In the genomic region with DNA sequence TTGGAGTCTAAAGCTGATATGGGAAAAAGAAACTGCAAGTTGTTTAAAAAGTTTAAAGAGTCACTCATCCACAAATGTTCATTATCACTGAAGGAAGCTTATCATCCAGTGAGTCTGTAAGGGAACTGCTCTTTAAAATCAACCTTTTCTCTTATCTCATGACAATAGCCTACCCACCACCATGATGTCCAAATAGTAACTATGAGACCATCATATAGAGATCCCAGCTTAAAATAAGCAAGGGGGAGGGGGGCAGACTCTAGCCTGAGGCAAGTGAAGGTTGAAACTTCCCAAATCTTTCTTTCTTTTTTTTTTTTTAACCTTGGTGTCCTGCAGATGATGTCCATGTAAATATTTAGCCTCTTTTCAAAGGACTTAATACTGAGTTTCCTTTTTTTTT, we compare ENCODE assay signal across 11 mouse cellular contexts.
A peak's percentile ranks its signal among the peaks of the same experiment; 100 is the strongest.
DNase-seq lines count a peak whose midpoint lies in the region; ATAC-seq lines count a peak whose summit lies in the region.
"Had no signal": no experiment of that assay in that cellular context is flagged by ENCODE, and none has a peak within 500 bp of the region (broad histone marks: within the 10 kb centered on the region; RNA-seq: fewer than 3 reads in every experiment).

No protein-coding gene starts in this region.

- H3K4me3 ChIP-seq in hindbrain, embryonic 11.5 days (ENCODE audit: low read depth, low read length): peak overlapping the region; percentile 16
- H3K4me3 ChIP-seq in hindbrain, embryonic 16.5 days (ENCODE audit: low read length): no peak overlapping the region
- H3K4me3 ChIP-seq in limb, embryonic 11.5 days (ENCODE audit: low read depth, low read length): peak overlapping the region; percentile 51
- H3K4me3 ChIP-seq: forebrain, embryonic 15.5 days had no signal

- no peaks in the 10 kb centered on the region for H3K36me3 ChIP-seq in hindbrain, embryonic 11.5 days (ENCODE audit: control insufficient read depth, insufficient read depth, low read length)
- no peaks in the 10 kb centered on the region for H3K36me3 ChIP-seq in hindbrain, embryonic 16.5 days (ENCODE audit: control insufficient read depth, insufficient read depth, low read length)
- peaks cover 2% of the 10 kb centered on the region; the same call in 1 of the 2 replicates for H3K36me3 ChIP-seq in limb, embryonic 11.5 days (ENCODE audit: control insufficient read depth, insufficient read depth, low read length)
- H3K36me3 ChIP-seq: forebrain, embryonic 15.5 days had no signal

- no peak overlapping the region for H3K27ac ChIP-seq in hindbrain, embryonic 11.5 days (ENCODE audit: low read depth, low read length)
- no peak overlapping the region for H3K27ac ChIP-seq in hindbrain, embryonic 16.5 days (ENCODE audit: low read depth, low read length)
- H3K27ac ChIP-seq in limb, embryonic 11.5 days (replicated peaks; ENCODE audit: low read depth, low read length): peak overlapping the region; percentile 100
- H3K27ac ChIP-seq: forebrain, embryonic 15.5 days had no signal

- H3K27me3 ChIP-seq in hindbrain, embryonic 11.5 days (ENCODE audit: control insufficient read depth, insufficient read depth, low read length): no peaks in the 10 kb centered on the region
- no peaks in the 10 kb centered on the region for H3K27me3 ChIP-seq in hindbrain, embryonic 16.5 days (replicated peaks; ENCODE audit: control insufficient read depth, insufficient read depth, low read length)
- no peaks in the 10 kb centered on the region for H3K27me3 ChIP-seq in limb, embryonic 11.5 days (ENCODE audit: control insufficient read depth, insufficient read depth, low read length)
- H3K27me3 ChIP-seq: forebrain, embryonic 15.5 days had no signal

- no peak for ATAC-seq in hindbrain, embryonic 11.5 days (ENCODE audit: low FRiP score)
- ATAC-seq in hindbrain, embryonic 16.5 days: no peak
- no peak for ATAC-seq in limb, embryonic 11.5 days (ENCODE audit: insufficient number of reproducible peaks, low FRiP score, low TSS enrichment, low read depth)
- ATAC-seq: activated CD4-positive, CD25-positive, alpha-beta regulatory T cell, adult 4 months; forebrain, embryonic 15.5 days had no signal

- H3K4me1 ChIP-seq in hindbrain, embryonic 11.5 days (replicated peaks; ENCODE audit: control insufficient read depth, insufficient read depth, low read length): no peaks in the 10 kb centered on the region
- no peaks in the 10 kb centered on the region for H3K4me1 ChIP-seq in hindbrain, embryonic 16.5 days (ENCODE audit: control insufficient read depth, insufficient read depth, low read depth, low read length)
- H3K4me1 ChIP-seq in limb, embryonic 11.5 days (ENCODE audit: control insufficient read depth, insufficient read depth, low read length): peaks cover 10% of the 10 kb centered on the region
- H3K4me1 ChIP-seq: forebrain, embryonic 15.5 days had no signal

- H3K9ac ChIP-seq in hindbrain, embryonic 11.5 days (ENCODE audit: low read depth, low read length): no peak overlapping the region
- H3K9ac ChIP-seq in hindbrain, embryonic 16.5 days (ENCODE audit: low read depth, low read length): no peak overlapping the region
- H3K9ac ChIP-seq in limb, embryonic 11.5 days (ENCODE audit: low read length): peak overlapping the region; percentile 82
- H3K9ac ChIP-seq: forebrain, embryonic 15.5 days had no signal

- no peak for DNase-seq in hindbrain, embryonic 11.5 days (ENCODE audit: low spot score)
- DNase-seq in 3T3-L1 (ENCODE audit: low read depth, low spot score) (peak; percentile 68), NIH3T3 (ENCODE audit: low read depth) (peak; percentile 75)
- DNase-seq in limb, embryonic 11.5 days (ENCODE audit: low spot score): no peak
- no peak for DNase-seq in right cerebral cortex, postnatal 4 days
- no peak for DNase-seq in cerebellum, postnatal 25 days
- DNase-seq: left cerebral cortex, postnatal 4 days; thymus, adult 2 months had no signal

- no peak overlapping the region for H3K4me2 ChIP-seq in hindbrain, embryonic 11.5 days (replicated peaks; ENCODE audit: low read depth, low read length)
- H3K4me2 ChIP-seq in hindbrain, embryonic 16.5 days (ENCODE audit: low read length): no peak overlapping the region
- peak overlapping the region; percentile 42 for H3K4me2 ChIP-seq in limb, embryonic 11.5 days (ENCODE audit: low read depth, severe bottlenecking)
- H3K4me2 ChIP-seq: forebrain, embryonic 15.5 days had no signal

- no peaks in the 10 kb centered on the region for H3K9me3 ChIP-seq in hindbrain, embryonic 11.5 days (ENCODE audit: control insufficient read depth, low read length)
- H3K9me3 ChIP-seq in hindbrain, embryonic 16.5 days (ENCODE audit: control insufficient read depth, low read length): no peaks in the 10 kb centered on the region
- H3K9me3 ChIP-seq in limb, embryonic 11.5 days (ENCODE audit: control insufficient read depth, low read length): no peaks in the 10 kb centered on the region
- H3K9me3 ChIP-seq: forebrain, embryonic 15.5 days had no signal

Comparison
In these comparisons a context has a peak if more than half of its experiments do, and no peak if none do; other contexts are left out.
1. DNase-seq: peak in 3T3-L1 (single experiment) and NIH3T3 (single experiment); none in hindbrain, embryonic 11.5 days (single experiment), limb, embryonic 11.5 days (single experiment), right cerebral cortex, postnatal 4 days (single experiment) and cerebellum, postnatal 25 days (0 of 2).